Mouse (Mus musculus): ENCODE results near the gene Dcun1d1.

DNA sequence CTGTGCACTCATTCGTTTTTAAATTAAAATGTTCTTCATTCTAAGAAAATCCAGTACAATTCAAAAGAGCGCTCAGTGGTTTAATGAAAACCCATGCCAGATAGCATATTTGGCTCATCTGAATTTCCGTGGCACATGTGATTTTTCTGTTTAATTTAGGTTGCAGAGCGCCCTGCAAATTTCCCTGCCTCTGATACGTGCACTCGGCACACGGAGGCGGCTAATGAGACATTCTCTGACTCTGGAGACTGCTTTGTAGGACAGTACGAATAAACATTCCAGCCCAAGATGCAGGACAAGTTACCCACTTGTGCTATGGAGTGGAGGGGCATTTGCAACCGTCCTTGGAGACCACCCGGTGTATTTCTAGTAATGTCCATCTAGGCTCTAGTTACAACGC is 33.9 kb upstream of the Dcun1d1 start:
- TF ChIP-seq CTCF (IDR thresholded peaks at IDR 0.05; ENCODE audit: low read depth, low read length) (no peak), GATA1 (IDR thresholded peaks at IDR 0.05; ENCODE audit: borderline replicate concordance, low read length) (no peak), GATA2 (IDR thresholded peaks at IDR 0.05; ENCODE audit: borderline replicate concordance, low read depth, low read length) (no peak), POLR2AphosphoS5 (IDR thresholded peaks at IDR 0.05; ENCODE audit: insufficient replicate concordance, low read depth, low read length) (no peak), TAL1 (conservative IDR thresholded peaks at IDR 0.05; ENCODE audit: low read depth, low read length) (no peak)

Data from G1E (cell line).